Mouse (Mus musculus) lung, adult 2 months (tissue): ENCODE data around the gene Mad1l1.

Experiments used
- CTCF ChIP-seq: fragments of 200-500 bp; IDR thresholded peaks from 2 replicates; pipeline ENCODE4 v1.5.1; 2011; ENCODE audit warnings: mild to moderate bottlenecking, low read length, control low read depth; ENCODE audit not compliant: insufficient read depth
- POLR2A ChIP-seq: fragments of 200-500 bp; IDR thresholded peaks from 2 replicates; pipeline ENCODE4 v1.6.1; 2011; ENCODE audit warnings: low read depth, mild to moderate bottlenecking, control low read depth, low read length, borderline replicate concordance; ENCODE audit errors: extremely low read depth

DNA sequence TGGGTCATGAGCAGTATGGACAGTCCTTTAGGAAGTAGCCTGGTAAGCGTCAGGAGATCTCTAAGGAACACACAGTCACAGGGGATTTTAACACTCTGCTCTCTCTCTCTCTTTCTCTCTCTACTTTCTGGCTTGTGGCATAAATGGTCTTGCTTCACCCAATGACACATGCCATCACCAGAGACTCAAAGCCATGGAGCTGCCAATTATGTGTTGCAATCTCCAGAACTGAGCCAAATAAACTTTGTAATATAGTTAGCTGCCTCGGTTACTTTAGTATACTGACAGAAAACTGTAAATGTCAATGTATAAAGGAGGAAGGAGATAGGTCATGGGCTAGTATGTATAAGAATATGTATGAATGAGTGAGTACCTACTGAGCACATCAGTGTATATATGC is 115.4 kb downstream of the Mad1l1 start:
- TF ChIP-seq POLR2A, result no peak
- no peak for TF ChIP-seq CTCF
